Mouse (Mus musculus): Measurements from ENCODE around the gene Carm1. TPM values are rescaled to one million over a fixed set of nuclear protein-coding genes. Genes with fewer than 3 reads are reported as not detected.

Gene Carm1
- total and polyA plus RNA-seq, 3 experiments, result 21.5 to 111 (median 42.2) TPM

GRCm38 (mm10) chr9:21616232-21616781 lies 69.6 kb downstream of the Carm1 start (continued):
- TF ChIP-seq GABPA (IDR thresholded peaks at IDR 0.05; ENCODE audit: insufficient replicate concordance, low read depth, low read length) (no peak; the same call in 1 of the 2 replicates), POLR2A (IDR thresholded peaks at IDR 0.05; ENCODE audit: low read depth, low read length) (peak; percentile 53; the same call in 1 of the 2 replicates), CTCF (conservative IDR thresholded peaks at IDR 0.05 in 1 of 2, IDR thresholded peaks at IDR 0.05 in 1 of 2; ENCODE audit: low read depth in 2 of 2, low read length in 2 of 2) (no peak), TCF12 (IDR thresholded peaks at IDR 0.05; ENCODE audit: low read depth, low read length) (peak; percentile 60), PAX5 (IDR thresholded peaks at IDR 0.05; ENCODE audit: low read length) (no peak), RCOR1 (conservative IDR thresholded peaks at IDR 0.05; ENCODE audit: low read depth, low read length) (no peak), JUND (conservative IDR thresholded peaks at IDR 0.05; ENCODE audit: low read depth, low read length) (no peak), CHD1 (IDR thresholded peaks at IDR 0.05; ENCODE audit: low read depth, low read length) (no peak), IRF4 (IDR thresholded peaks at IDR 0.05; ENCODE audit: low read depth, low read length) (peak; percentile 29; the same call in 1 of the 2 replicates), NELFE (IDR thresholded peaks at IDR 0.05; ENCODE audit: low read depth, low read length) (peak; percentile 61), MAX (IDR thresholded peaks at IDR 0.05; ENCODE audit: low read length) (peak; percentile 64; the same call in 1 of the 2 replicates)

GRCm38 (mm10) chr9:21617066-21617465 lies 70.4 kb downstream of the Carm1 start:
- in situ Hi-C loops (cut with MboI; ENCODE audit: low pct_ligation_motif_present, low pct_unique_long_range_greater_than_20kb, low sequenced_read_pairs) (no loop called here), dilution Hi-C loops (cut with MboI; ENCODE audit: extremely low pct_ligation_motif_present, extremely low pct_unique_long_range_greater_than_20kb, low sequenced_read_pairs) (no loop called here)
- TF ChIP-seq MXI1 (IDR thresholded peaks at IDR 0.05; ENCODE audit: low read depth, low read length) (no peak), EP300 (IDR thresholded peaks at IDR 0.05; ENCODE audit: low read length) (no peak), USF1 (IDR thresholded peaks at IDR 0.05; ENCODE audit: low read depth, low read length) (no peak), POLR2AphosphoS2 (IDR thresholded peaks at IDR 0.05; ENCODE audit: low read depth, low read length) (no peak), GABPA (IDR thresholded peaks at IDR 0.05; ENCODE audit: insufficient replicate concordance, low read depth, low read length) (no peak), MYC (IDR thresholded peaks at IDR 0.05; ENCODE audit: low read depth, low read length) (no peak), ZC3H11A (IDR thresholded peaks at IDR 0.05; ENCODE audit: low read depth, low read length) (no peak), JUND (conservative IDR thresholded peaks at IDR 0.05; ENCODE audit: low read depth, low read length) (no peak), USF2 (conservative IDR thresholded peaks at IDR 0.05; ENCODE audit: low read depth, low read length) (no peak), SMC3 (IDR thresholded peaks at IDR 0.05; ENCODE audit: low read depth, low read length) (no peak), MAZ (IDR thresholded peaks at IDR 0.05; ENCODE audit: low read depth, low read length) (no peak), NELFE (IDR thresholded peaks at IDR 0.05; ENCODE audit: low read depth, low read length) (no peak), POLR2A (IDR thresholded peaks at IDR 0.05; ENCODE audit: low read depth, low read length) (no peak), CHD1 (IDR thresholded peaks at IDR 0.05; ENCODE audit: low read depth, low read length) (no peak), RAD21 (IDR thresholded peaks at IDR 0.05; ENCODE audit: low read depth, low read length) (no peak), HCFC1 (IDR thresholded peaks at IDR 0.05; ENCODE audit: low read depth, low read length) (no peak), ZMIZ1 (IDR thresholded peaks at IDR 0.05; ENCODE audit: low read depth, low read length) (no peak), MAX (IDR thresholded peaks at IDR 0.05; ENCODE audit: low read length) (no peak)
- H3K36me3 ChIP-seq (replicated peaks in 1 of 2; ENCODE audit: control insufficient read depth in 1 of 2, insufficient read depth in 1 of 2, low read length in 1 of 2), result peaks cover 0 to 17% of the 10 kb centered on the region in 2 experiments
- DNase-seq (ENCODE audit: extremely low read depth), result no peak
- peaks cover 55% of the 10 kb centered on the region for H3K79me2 ChIP-seq (replicated peaks; ENCODE audit: control insufficient read depth, extremely low read depth, insufficient read depth, poor library complexity, severe bottlenecking)
- no peaks in the 10 kb centered on the region for H3K27me3 ChIP-seq (replicated peaks)
- H3K27ac ChIP-seq (ENCODE audit: insufficient read depth, low read depth), result no peak overlapping the region
- H3K4me2 ChIP-seq (ENCODE audit: insufficient read depth, low read depth, poor library complexity, severe bottlenecking), result peak overlapping the region; percentile 52
- H3K4me1 ChIP-seq (ENCODE audit: control insufficient read depth in 1 of 2, insufficient read depth in 2 of 2), result peaks cover 4 to 26% of the 10 kb centered on the region in 2 experiments
- H3K9me3 ChIP-seq (replicated peaks; ENCODE audit: low read length), result no peaks in the 10 kb centered on the region
- H3K9ac ChIP-seq (ENCODE audit: insufficient read depth, low read depth), result peak overlapping the region; percentile 80
- H3K4me3 ChIP-seq (replicated peaks in 1 of 3; ENCODE audit: low read depth in 2 of 3, low read length in 2 of 3, poor library complexity in 1 of 3), result peak overlapping the region; percentile 53 to 95 (median 79)
